ENCODE assay signal across 15 mouse cellular contexts in the genomic region with DNA sequence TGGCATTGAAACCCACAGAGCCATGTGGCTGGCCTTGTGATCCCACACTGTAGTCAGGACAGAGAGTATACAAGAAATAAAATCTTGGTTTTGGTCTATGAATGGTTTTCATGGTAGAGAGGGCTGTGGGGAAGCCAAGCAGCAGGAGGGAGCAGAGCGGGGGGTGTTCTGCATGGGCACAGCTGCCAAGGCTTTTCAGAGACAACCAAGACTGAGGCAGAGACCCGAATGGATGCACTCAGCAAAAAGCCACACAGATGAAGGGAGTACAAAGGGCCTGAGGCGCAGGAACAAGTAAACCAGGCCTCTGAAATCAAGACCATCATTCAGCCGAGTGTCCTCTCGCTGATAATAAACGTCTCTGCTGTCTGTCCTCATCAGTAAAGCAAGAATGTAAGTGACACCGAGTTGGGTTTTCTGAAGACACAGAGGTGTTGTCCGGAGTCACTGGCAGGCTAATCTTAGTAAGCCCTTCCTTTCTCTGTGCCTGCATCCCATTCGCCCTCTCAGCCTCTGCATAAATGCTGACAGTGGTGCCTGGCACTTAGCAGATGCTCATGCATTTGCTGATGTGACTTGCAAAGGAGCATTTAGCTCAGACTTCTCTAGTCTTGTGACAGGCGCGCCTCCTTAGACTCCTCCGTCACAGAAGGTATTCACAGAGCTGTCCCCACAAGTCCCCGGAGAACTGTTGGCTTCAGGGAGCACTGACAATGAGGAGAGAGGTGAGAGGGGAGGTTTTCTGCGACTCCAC.
A peak's percentile ranks its signal among the peaks of the same experiment; 100 is the strongest.
DNase-seq lines count a peak whose midpoint lies in the region; ATAC-seq and TF ChIP-seq lines count a peak whose summit lies in the region.
"Had no signal": no experiment of that assay in that cellular context is flagged by ENCODE, and none has a peak within 500 bp of the region (broad histone marks: within the 10 kb centered on the region; RNA-seq: fewer than 3 reads in every experiment).

No protein-coding gene starts in this region.

- no peak for TF ChIP-seq CTCF in brain, embryonic 14.5 days (IDR thresholded peaks at IDR 0.05; ENCODE audit: borderline replicate concordance, extremely low read depth, insufficient read depth, insufficient read length)
- no peak for TF ChIP-seq CTCF in midbrain, postnatal 0 days (IDR thresholded peaks at IDR 0.05)

- no peak overlapping the region for H3K4me2 ChIP-seq in heart, embryonic 13.5 days
- H3K4me2 ChIP-seq in heart, embryonic 12.5 days, result no peak overlapping the region
- no peak overlapping the region for H3K4me2 ChIP-seq in midbrain, postnatal 0 days (ENCODE audit: low read depth, low read length, poor library complexity, severe bottlenecking)
- H3K4me2 ChIP-seq in kidney, embryonic 14.5 days (replicated peaks; ENCODE audit: low read depth, low read length), result no peak overlapping the region
- H3K4me2 ChIP-seq: embryonic facial prominence, embryonic 12.5 days; heart, embryonic 15.5 days; intestine, embryonic 15.5 days; liver, embryonic 12.5 days had no signal

- no peak for TF ChIP-seq POLR2A in brain, embryonic 14.5 days (IDR thresholded peaks at IDR 0.05; ENCODE audit: borderline replicate concordance, extremely low read depth, insufficient read depth, insufficient read length, poor library complexity, severe bottlenecking)

- peaks cover 17% of the 10 kb centered on the region for H3K4me1 ChIP-seq in heart, embryonic 13.5 days
- peaks cover 14% of the 10 kb centered on the region; the same call in 1 of the 2 replicates for H3K4me1 ChIP-seq in heart, embryonic 12.5 days (replicated peaks)
- H3K4me1 ChIP-seq in midbrain, postnatal 0 days (ENCODE audit: insufficient read depth, low read length), result no peaks in the 10 kb centered on the region
- no peaks in the 10 kb centered on the region for H3K4me1 ChIP-seq in kidney, embryonic 14.5 days (ENCODE audit: control insufficient read depth, insufficient read depth, low read length)
- H3K4me1 ChIP-seq: embryonic facial prominence, embryonic 12.5 days; heart, embryonic 15.5 days; intestine, embryonic 15.5 days had no signal

- H3K9ac ChIP-seq in heart, embryonic 13.5 days, result 0 out of 2 replicates have a peak overlapping the region, but pooled peaks have one; percentile 7
- no peak overlapping the region for H3K9ac ChIP-seq in heart, embryonic 12.5 days
- no peak overlapping the region for H3K9ac ChIP-seq in midbrain, postnatal 0 days (replicated peaks; ENCODE audit: low read length, poor library complexity, severe bottlenecking)
- H3K9ac ChIP-seq in kidney, embryonic 14.5 days (ENCODE audit: low read depth, low read length), result no peak overlapping the region
- H3K9ac ChIP-seq: embryonic facial prominence, embryonic 12.5 days; heart, embryonic 15.5 days; intestine, embryonic 15.5 days; liver, embryonic 12.5 days had no signal

- H3K36me3 ChIP-seq in heart, embryonic 13.5 days, result no peaks in the 10 kb centered on the region
- H3K36me3 ChIP-seq in heart, embryonic 12.5 days, result no peaks in the 10 kb centered on the region
- no peaks in the 10 kb centered on the region for H3K36me3 ChIP-seq in midbrain, postnatal 0 days (ENCODE audit: insufficient read depth, low read length)
- no peaks in the 10 kb centered on the region for H3K36me3 ChIP-seq in kidney, embryonic 14.5 days (ENCODE audit: control insufficient read depth, insufficient read depth, low read length)
- H3K36me3 ChIP-seq: embryonic facial prominence, embryonic 12.5 days; heart, embryonic 15.5 days; intestine, embryonic 15.5 days; liver, embryonic 12.5 days had no signal

- 45% methylated on average over 14 of the region's 14 CpGs for WGBS in heart, embryonic 13.5 days
- WGBS in heart, embryonic 12.5 days, result 45% methylated on average over 14 of the region's 14 CpGs
- 52% methylated on average over 14 of the region's 14 CpGs for WGBS in midbrain, postnatal 0 days
- WGBS in kidney, embryonic 14.5 days, result 63% methylated on average over 14 of the region's 14 CpGs

- H3K9me3 ChIP-seq in heart, embryonic 13.5 days, result no peaks in the 10 kb centered on the region
- peaks cover 2% of the 10 kb centered on the region; the same call in 1 of the 2 replicates for H3K9me3 ChIP-seq in heart, embryonic 12.5 days (replicated peaks)
- no peaks in the 10 kb centered on the region for H3K9me3 ChIP-seq in midbrain, postnatal 0 days (ENCODE audit: low read length)
- no peaks in the 10 kb centered on the region for H3K9me3 ChIP-seq in kidney, embryonic 14.5 days (ENCODE audit: control insufficient read depth, low read length)
- H3K9me3 ChIP-seq: embryonic facial prominence, embryonic 12.5 days; heart, embryonic 15.5 days; intestine, embryonic 15.5 days; liver, embryonic 12.5 days had no signal

- no peak overlapping the region for H3K27ac ChIP-seq in heart, embryonic 13.5 days (replicated peaks)
- H3K27ac ChIP-seq in heart, embryonic 12.5 days (ENCODE audit: poor library complexity, severe bottlenecking), result no peak overlapping the region
- H3K27ac ChIP-seq in midbrain, postnatal 0 days (ENCODE audit: low read depth, low read length), result no peak overlapping the region
- no peak overlapping the region for H3K27ac ChIP-seq in kidney, embryonic 14.5 days (ENCODE audit: low read depth, low read length)
- H3K27ac ChIP-seq: embryonic facial prominence, embryonic 12.5 days; heart, embryonic 15.5 days; intestine, embryonic 15.5 days; liver, embryonic 12.5 days had no signal

- H3K27me3 ChIP-seq in heart, embryonic 13.5 days (replicated peaks), result no peaks in the 10 kb centered on the region
- H3K27me3 ChIP-seq in heart, embryonic 12.5 days (replicated peaks), result no peaks in the 10 kb centered on the region
- H3K27me3 ChIP-seq in midbrain, postnatal 0 days (ENCODE audit: insufficient read depth, low read length), result no peaks in the 10 kb centered on the region
- no peaks in the 10 kb centered on the region for H3K27me3 ChIP-seq in kidney, embryonic 14.5 days (ENCODE audit: control insufficient read depth, insufficient read depth, low read length)
- H3K27me3 ChIP-seq: embryonic facial prominence, embryonic 12.5 days; heart, embryonic 15.5 days; intestine, embryonic 15.5 days; liver, embryonic 12.5 days had no signal

- DNase-seq in brain, embryonic 14.5 days (ENCODE audit: low read depth), result peak; percentile 61
- DNase-seq in frontal cortex, postnatal 25 days (ENCODE audit: low spot score in 2 of 2), result peak; percentile 23 to 28
- peak; percentile 14 for DNase-seq in midbrain, postnatal 0 days (ENCODE audit: low spot score)
- no peak for DNase-seq in thymus, postnatal 10 days (ENCODE audit: low spot score in 2 of 2)
- DNase-seq in B cell, adult 2 months, result no peak
- DNase-seq: cerebellum, adult 9-11 months; lung, postnatal 10 days; thymus, adult 18-20 months had no signal

- H3K4me3 ChIP-seq in heart, embryonic 13.5 days, result no peak overlapping the region
- no peak overlapping the region for H3K4me3 ChIP-seq in heart, embryonic 12.5 days
- no peak overlapping the region for H3K4me3 ChIP-seq in midbrain, postnatal 0 days (ENCODE audit: low read depth, low read length)
- H3K4me3 ChIP-seq in kidney, embryonic 14.5 days (ENCODE audit: low read length), result no peak overlapping the region
- H3K4me3 ChIP-seq: embryonic facial prominence, embryonic 12.5 days; heart, embryonic 15.5 days; intestine, embryonic 15.5 days; liver, embryonic 12.5 days had no signal

- ATAC-seq in heart, embryonic 13.5 days (ENCODE audit: extremely low read depth, insufficient number of reproducible peaks, low FRiP score, low TSS enrichment), result no peak
- ATAC-seq in heart, embryonic 12.5 days (ENCODE audit: insufficient number of reproducible peaks, low FRiP score), result no peak
- no peak for ATAC-seq in midbrain, postnatal 0 days (ENCODE audit: low FRiP score)
- no peak for ATAC-seq in kidney, embryonic 14.5 days (ENCODE audit: low FRiP score, low TSS enrichment)
- ATAC-seq: intestine, embryonic 15.5 days; liver, embryonic 12.5 days had no signal

Comparison
In these comparisons a context has a peak if more than half of its experiments do, and no peak if none do; other contexts are left out.
1. DNase-seq: peak in brain, embryonic 14.5 days (single experiment), frontal cortex, postnatal 25 days (2 of 2) and midbrain, postnatal 0 days (single experiment); none in thymus, postnatal 10 days (0 of 2) and B cell, adult 2 months (0 of 2).